ENCODE assay signal across 15 mouse cellular contexts in genomic region chr12:12669931-12670330, GRCm38 (mm10).
A peak's percentile ranks its signal among the peaks of the same experiment; 100 is the strongest.
DNase-seq lines count a peak whose midpoint lies in the region; ATAC-seq and TF ChIP-seq lines count a peak whose summit lies in the region.
"Had no signal": no experiment of that assay in that cellular context is flagged by ENCODE, and none has a peak within 500 bp of the region (broad histone marks: within the 10 kb centered on the region; RNA-seq: fewer than 3 reads in every experiment).

No protein-coding gene starts in this region.

- H3K9ac ChIP-seq in hindbrain, postnatal 0 days (replicated peaks; ENCODE audit: low read length): no peak overlapping the region
- no peak overlapping the region for H3K9ac ChIP-seq in hindbrain, embryonic 13.5 days
- no peak overlapping the region for H3K9ac ChIP-seq in lung, embryonic 15.5 days
- H3K9ac ChIP-seq in stomach, embryonic 16.5 days (ENCODE audit: low read length): no peak overlapping the region
- H3K9ac ChIP-seq: liver, postnatal 0 days; midbrain, embryonic 13.5 days had no signal

- no peak overlapping the region for H3K4me3 ChIP-seq in hindbrain, postnatal 0 days (ENCODE audit: low read length)
- no peak overlapping the region for H3K4me3 ChIP-seq in hindbrain, embryonic 13.5 days
- no peak overlapping the region for H3K4me3 ChIP-seq in lung, embryonic 15.5 days
- no peak overlapping the region for H3K4me3 ChIP-seq in stomach, embryonic 16.5 days (replicated peaks; ENCODE audit: low read length)
- H3K4me3 ChIP-seq: midbrain, embryonic 13.5 days had no signal

- TF ChIP-seq CTCF in hindbrain, postnatal 0 days (IDR thresholded peaks at IDR 0.05; ENCODE audit: low read depth): no peak

- no peak overlapping the region for H3K27ac ChIP-seq in hindbrain, postnatal 0 days
- no peak overlapping the region for H3K27ac ChIP-seq in hindbrain, embryonic 13.5 days
- H3K27ac ChIP-seq in lung, embryonic 15.5 days: peak overlapping the region; percentile 43; the same call in 1 of the 2 replicates
- no peak overlapping the region for H3K27ac ChIP-seq in stomach, embryonic 16.5 days (ENCODE audit: low read length)
- H3K27ac ChIP-seq: midbrain, embryonic 13.5 days had no signal

- no peaks in the 10 kb centered on the region for H3K9me3 ChIP-seq in hindbrain, postnatal 0 days (ENCODE audit: low read length)
- no peaks in the 10 kb centered on the region for H3K9me3 ChIP-seq in hindbrain, embryonic 13.5 days
- no peaks in the 10 kb centered on the region for H3K9me3 ChIP-seq in lung, embryonic 15.5 days
- no peaks in the 10 kb centered on the region for H3K9me3 ChIP-seq in stomach, embryonic 16.5 days (replicated peaks; ENCODE audit: control insufficient read depth, low read length)
- H3K9me3 ChIP-seq: midbrain, embryonic 13.5 days had no signal

- H3K27me3 ChIP-seq in hindbrain, postnatal 0 days (ENCODE audit: insufficient read depth, low read length): no peaks in the 10 kb centered on the region
- no peaks in the 10 kb centered on the region for H3K27me3 ChIP-seq in hindbrain, embryonic 13.5 days
- H3K27me3 ChIP-seq in lung, embryonic 15.5 days: no peaks in the 10 kb centered on the region
- H3K27me3 ChIP-seq in stomach, embryonic 16.5 days (ENCODE audit: control insufficient read depth, insufficient read depth, low read length): no peaks in the 10 kb centered on the region

- DNase-seq in hindbrain, postnatal 0 days (ENCODE audit: low spot score): no peak
- peak; percentile 19 for DNase-seq in urinary bladder, postnatal 14 days (ENCODE audit: low spot score)
- no peak for DNase-seq in urinary bladder, postnatal 25 days (ENCODE audit: low spot score)
- no peak for DNase-seq in cerebellum, adult 18-20 months
- no peak for DNase-seq in neural tube, embryonic 10.5 days (ENCODE audit: extremely low spot score, low spot score)
- DNase-seq: adrenal gland, postnatal 36 days; left cerebral cortex, postnatal 4 days; liver, postnatal 0 days; thymus, postnatal 14 days had no signal

- 58% methylated on average over 5 of the region's 5 CpGs for WGBS in hindbrain, postnatal 0 days
- WGBS in hindbrain, embryonic 13.5 days: 67% methylated on average over 5 of the region's 5 CpGs
- WGBS in lung, embryonic 15.5 days: 20% methylated on average over 5 of the region's 5 CpGs
- WGBS in stomach, embryonic 16.5 days: 38% methylated on average over 5 of the region's 5 CpGs

- no peaks in the 10 kb centered on the region for H3K36me3 ChIP-seq in hindbrain, postnatal 0 days (ENCODE audit: insufficient read depth, low read length)
- H3K36me3 ChIP-seq in hindbrain, embryonic 13.5 days: no peaks in the 10 kb centered on the region
- no peaks in the 10 kb centered on the region for H3K36me3 ChIP-seq in lung, embryonic 15.5 days
- H3K36me3 ChIP-seq in stomach, embryonic 16.5 days (ENCODE audit: control insufficient read depth, insufficient read depth, low read length): no peaks in the 10 kb centered on the region
- H3K36me3 ChIP-seq: midbrain, embryonic 13.5 days had no signal

- peak; percentile 40; the same call in 1 of the 2 replicates for ATAC-seq in hindbrain, postnatal 0 days
- no peak for ATAC-seq in hindbrain, embryonic 13.5 days (ENCODE audit: low FRiP score)
- peak; percentile 96 for ATAC-seq in lung, embryonic 15.5 days (ENCODE audit: borderline replicate concordance, extremely low read depth, low FRiP score, low TSS enrichment)
- ATAC-seq in stomach, embryonic 16.5 days (ENCODE audit: insufficient read depth, low FRiP score): peak; percentile 47; the same call in 1 of the 2 replicates
- ATAC-seq: activated CD4-positive, CD25-positive, alpha-beta regulatory T cell, adult 4 months; inflammation-experienced regulatory T-cells, adult 6 months; liver, postnatal 0 days; midbrain, embryonic 13.5 days had no signal

- H3K4me1 ChIP-seq in hindbrain, postnatal 0 days (ENCODE audit: insufficient read depth, low read length): no peaks in the 10 kb centered on the region
- 0 out of 2 replicates have a peak, but pooled peaks cover 3% of the 10 kb centered on the region for H3K4me1 ChIP-seq in hindbrain, embryonic 13.5 days (replicated peaks)
- H3K4me1 ChIP-seq in lung, embryonic 15.5 days: peaks cover 15% of the 10 kb centered on the region
- peaks cover 5% of the 10 kb centered on the region; the same call in 1 of the 2 replicates for H3K4me1 ChIP-seq in stomach, embryonic 16.5 days (ENCODE audit: control insufficient read depth, insufficient read depth, low read length)
- H3K4me1 ChIP-seq: midbrain, embryonic 13.5 days had no signal

- H3K4me2 ChIP-seq in hindbrain, postnatal 0 days (ENCODE audit: low read depth, low read length): no peak overlapping the region
- H3K4me2 ChIP-seq in hindbrain, embryonic 13.5 days: no peak overlapping the region
- no peak overlapping the region for H3K4me2 ChIP-seq in lung, embryonic 15.5 days
- H3K4me2 ChIP-seq in stomach, embryonic 16.5 days (ENCODE audit: low read depth, low read length): no peak overlapping the region
- H3K4me2 ChIP-seq: midbrain, embryonic 13.5 days had no signal
